Mouse (Mus musculus) common myeloid progenitor, adult 5-6 weeks (primary cell): ENCODE results near the gene Parp11. TPM values are rescaled to one million over a fixed set of nuclear protein-coding genes. Genes with fewer than 3 reads are reported as not detected.

Experiments used
- ATAC-seq: replicated peaks from 2 replicates; pipeline ENCODE4 v1.8.0; 2016; ENCODE audit warnings: low read depth, mild to moderate bottlenecking, moderate TSS enrichment, inconsistent platforms; ENCODE audit not compliant: poor library complexity, severe bottlenecking
- total RNA-seq: library from RNA; stranded (forward); fragments of 200-1000, 187-1606 nt; gene quantifications from 2 replicates; pipeline ENCODE4 v1.2.3, GENCODE M21; 2017

The Parp11 gene
- total RNA-seq, 1 experiment from 2014 or later = 36.8 TPM

GRCm38 (mm10) chr6:127444466-127444865 is 2.2 kb upstream of the Parp11 start:
- peak; percentile 69 for ATAC-seq

- peak; percentile 31 for ATAC-seq
Measured at GRCm38 (mm10) chr6:127447686-127448460, 1.2 kb downstream of the Parp11 start.

GRCm38 (mm10) chr6:127448869-127449268 is 2.2 kb downstream of the Parp11 start:
- no peak for ATAC-seq

GRCm38 (mm10) chr6:127449531-127450422 is 3.1 kb downstream of the Parp11 start:
- ATAC-seq = no peak

- ATAC-seq = peak; percentile 99
Measured at GRCm38 (mm10) chr6:127453407-127454343, 7.0 kb downstream of the Parp11 start.

GRCm38 (mm10) chr6:127454344-127454707 is 7.7 kb downstream of the Parp11 start:
- ATAC-seq = no peak

- no peak for ATAC-seq
Measured at GRCm38 (mm10) chr6:127454809-127455208, 8.2 kb downstream of the Parp11 start.

- ATAC-seq = no peak
Measured at GRCm38 (mm10) chr6:127455440-127455839, 8.8 kb downstream of the Parp11 start.

GRCm38 (mm10) chr6:127456769-127457168 is 10.1 kb downstream of the Parp11 start:
- no peak for ATAC-seq

GRCm38 (mm10) chr6:127459776-127460175 is 13.1 kb downstream of the Parp11 start:
- ATAC-seq = no peak

- ATAC-seq = no peak
Measured at GRCm38 (mm10) chr6:127461491-127461890, 14.9 kb downstream of the Parp11 start.

GRCm38 (mm10) chr6:127462251-127462650 is 15.6 kb downstream of the Parp11 start:
- ATAC-seq = no peak

- ATAC-seq = no peak
Measured at GRCm38 (mm10) chr6:127463273-127464001, 16.8 kb downstream of the Parp11 start.

- ATAC-seq = peak; percentile 58
Measured at GRCm38 (mm10) chr6:127464523-127464922, 17.9 kb downstream of the Parp11 start.

GRCm38 (mm10) chr6:127466749-127467310 is 20.2 kb downstream of the Parp11 start:
- no peak for ATAC-seq

GRCm38 (mm10) chr6:127472078-127472477 is 25.4 kb downstream of the Parp11 start:
- ATAC-seq = peak; percentile 96

- no peak for ATAC-seq
Measured at GRCm38 (mm10) chr6:127473961-127474360, 27.3 kb downstream of the Parp11 start.

- no peak for ATAC-seq
Measured at GRCm38 (mm10) chr6:127475231-127475630, 28.6 kb downstream of the Parp11 start.

- ATAC-seq = no peak
Measured at GRCm38 (mm10) chr6:127491046-127491445, 44.4 kb downstream of the Parp11 start.
